Mouse (Mus musculus) midbrain, embryonic 13.5 days (tissue): ENCODE measurements around the gene Nolc1. TPM values are rescaled to one million over a fixed set of nuclear protein-coding genes. Genes with fewer than 3 reads are reported as not detected.

ENCODE experiments used
- ATAC-seq: fragments of 200-750 bp; cut with Nextera tagmentation; 2 replicates; pipeline ENCODE4 v1.8.0; 2017; ENCODE audit warnings: mild to moderate bottlenecking, moderate TSS enrichment, moderate library complexity
- H3K27ac ChIP-seq: fragments of 300-500 bp; sonication (generic); 2 replicates; pipeline ENCODE4 v1.5.1; 2015; ENCODE audit warnings: inconsistent platforms, mild to moderate bottlenecking, moderate library complexity
- H3K27me3 ChIP-seq: fragments of 300-500 bp; sonication (generic); 2 replicates; pipeline ENCODE4 v1.6.1; 2015; ENCODE audit warnings: mild to moderate bottlenecking, inconsistent platforms
- H3K36me3 ChIP-seq: fragments of 300-500 bp; sonication (generic); 2 replicates; pipeline ENCODE4 v1.6.1; 2015; ENCODE audit warnings: mild to moderate bottlenecking, inconsistent platforms
- H3K4me1 ChIP-seq: fragments of 300-500 bp; sonication (generic); replicated peaks from 2 replicates; pipeline ENCODE4 v1.6.1; 2015; ENCODE audit warnings: inconsistent platforms
- H3K4me2 ChIP-seq: fragments of 300-500 bp; sonication (generic); replicated peaks from 2 replicates; pipeline ENCODE4 v1.6.1; 2015; ENCODE audit warnings: moderate library complexity, mild to moderate bottlenecking, inconsistent platforms
- H3K4me3 ChIP-seq: fragments of 300-500 bp; sonication (generic); replicated peaks from 2 replicates; pipeline ENCODE4 v1.5.1; 2015; ENCODE audit warnings: mild to moderate bottlenecking, inconsistent platforms
- H3K9ac ChIP-seq: fragments of 300-500 bp; sonication (generic); replicated peaks from 2 replicates; pipeline ENCODE4 v1.6.1; 2015; ENCODE audit warnings: mild to moderate bottlenecking, inconsistent platforms
- H3K9me3 ChIP-seq: fragments of 300-500 bp; sonication (generic); 2 replicates; pipeline ENCODE4 v1.6.1; 2016; ENCODE audit warnings: mild to moderate bottlenecking, inconsistent platforms
- WGBS: fragments of 180-500 bp; shearing (Covaris S2); methylation state at CpG from one replicate; pipeline ENCODE4 v1.1.7; 2015; 5-methylcytosine and 5-hydroxymethylcytosine counted together
- polyA plus RNA-seq: library from polyadenylated mRNA; unstranded; fragments of >200 nt; fragmentation: Nextera tagmentation; extraction: Ambion mirVana; gene quantifications from 2 replicates; pipeline ENCODE4 v1.2.1, GENCODE M21; 2015

Nolc1 gene
- polyA plus RNA-seq, 1 experiment from 2014 or later: 82.9 TPM

- 13% methylated on average over 6 of the region's 6 CpGs for WGBS
- H3K36me3 ChIP-seq: peaks cover 44% of the 10 kb centered on the region
- H3K4me2 ChIP-seq: peak overlapping the region; percentile 100
- peak overlapping the region; percentile 97 for H3K4me3 ChIP-seq
- peaks cover 59% of the 10 kb centered on the region for H3K4me1 ChIP-seq
- H3K27me3 ChIP-seq: no peaks in the 10 kb centered on the region
- peak overlapping the region; percentile 98 for H3K27ac ChIP-seq
- peak overlapping the region; percentile 98 for H3K9ac ChIP-seq
- no peaks in the 10 kb centered on the region for H3K9me3 ChIP-seq
- no peak for ATAC-seq
Observed at GRCm38 (mm10) chr19:46037243-46037924, 38.3 kb upstream of the Nolc1 start.

GRCm38 (mm10) chr19:46037925-46038850 is 37.5 kb upstream of the Nolc1 start:
- no peaks in the 10 kb centered on the region for H3K27me3 ChIP-seq
- peak overlapping the region; percentile 98 for H3K9ac ChIP-seq
- H3K27ac ChIP-seq: peak overlapping the region; percentile 98
- WGBS: 8% methylated on average over 13 of the region's 13 CpGs
- H3K4me1 ChIP-seq: peaks cover 67% of the 10 kb centered on the region
- H3K4me2 ChIP-seq: peak overlapping the region; percentile 100
- no peaks in the 10 kb centered on the region for H3K9me3 ChIP-seq
- peak overlapping the region; percentile 97 for H3K4me3 ChIP-seq
- no peak for ATAC-seq
- H3K36me3 ChIP-seq: peaks cover 36% of the 10 kb centered on the region

GRCm38 (mm10) chr19:46038851-46039260 is 36.8 kb upstream of the Nolc1 start:
- H3K9ac ChIP-seq: peak overlapping the region; percentile 98
- H3K27me3 ChIP-seq: no peaks in the 10 kb centered on the region
- ATAC-seq: peak; percentile 22
- no peaks in the 10 kb centered on the region for H3K9me3 ChIP-seq
- H3K4me2 ChIP-seq: peak overlapping the region; percentile 100
- 1% methylated on average over 16 of the region's 17 CpGs for WGBS
- peaks cover 29% of the 10 kb centered on the region for H3K36me3 ChIP-seq
- H3K27ac ChIP-seq: peak overlapping the region; percentile 98
- H3K4me1 ChIP-seq: peaks cover 74% of the 10 kb centered on the region
- peak overlapping the region; percentile 97 for H3K4me3 ChIP-seq

GRCm38 (mm10) chr19:46039478-46039877 is 36.2 kb upstream of the Nolc1 start:
- Histone ChIP-seq H3K9me3 (no peaks in the 10 kb centered on the region), H3K36me3 (peaks cover 23% of the 10 kb centered on the region), H3K4me1 (peaks cover 78% of the 10 kb centered on the region), H3K4me2 (peak overlapping the region; percentile 100), H3K9ac (peak overlapping the region; percentile 98), H3K4me3 (peak overlapping the region; percentile 97), H3K27me3 (no peaks in the 10 kb centered on the region), H3K27ac (peak overlapping the region; percentile 98)
- ATAC-seq: peak; percentile 75
- WGBS: under 1% methylated on average over 26 of the region's 30 CpGs

GRCm38 (mm10) chr19:46040149-46040902 is 35.3 kb upstream of the Nolc1 start:
- Histone ChIP-seq H3K4me2 (peak overlapping the region; percentile 100), H3K27ac (peak overlapping the region; percentile 98)
- ATAC-seq: no peak

GRCm38 (mm10) chr19:46041299-46041932 is 34.2 kb upstream of the Nolc1 start:
- no peaks in the 10 kb centered on the region for H3K27me3 ChIP-seq
- H3K27ac ChIP-seq: peak overlapping the region; percentile 98
- H3K4me2 ChIP-seq: peak overlapping the region; percentile 100
- peaks cover 4% of the 10 kb centered on the region for H3K36me3 ChIP-seq
- 0 out of 2 replicates have a peak, but pooled peaks have one; percentile 0 for ATAC-seq
- peak overlapping the region; percentile 99 for H3K9ac ChIP-seq
- no peaks in the 10 kb centered on the region for H3K9me3 ChIP-seq
- H3K4me1 ChIP-seq: peaks cover 79% of the 10 kb centered on the region
- H3K4me3 ChIP-seq: peak overlapping the region; percentile 97
- WGBS: 13% methylated on average over 7 of the region's 7 CpGs

More at GRCm38 (mm10) chr19:46040149-46040902, 35.3 kb upstream of the Nolc1 start:
- Histone ChIP-seq H3K9ac (peak overlapping the region; percentile 98), H3K4me3 (peak overlapping the region; percentile 97), H3K4me1 (peaks cover 78% of the 10 kb centered on the region), H3K27me3 (no peaks in the 10 kb centered on the region), H3K36me3 (peaks cover 15% of the 10 kb centered on the region), H3K9me3 (no peaks in the 10 kb centered on the region)
- WGBS: 32% methylated on average over 14 of the region's 14 CpGs

- Histone ChIP-seq H3K4me1 (peaks cover 77% of the 10 kb centered on the region), H3K4me3 (peak overlapping the region; percentile 97), H3K9ac (peak overlapping the region; percentile 99), H3K9me3 (no peaks in the 10 kb centered on the region), H3K27ac (peak overlapping the region; percentile 98), H3K4me2 (peak overlapping the region; percentile 100), H3K36me3 (no peaks in the 10 kb centered on the region), H3K27me3 (no peaks in the 10 kb centered on the region)
- peak; percentile 63 for ATAC-seq
- WGBS: 0% methylated on average over 13 of the region's 14 CpGs
Observed at GRCm38 (mm10) chr19:46041933-46042475, 33.7 kb upstream of the Nolc1 start.

GRCm38 (mm10) chr19:46042476-46043011 is 33.1 kb upstream of the Nolc1 start:
- Histone ChIP-seq H3K27me3 (no peaks in the 10 kb centered on the region), H3K9me3 (no peaks in the 10 kb centered on the region), H3K4me1 (peaks cover 72% of the 10 kb centered on the region), H3K27ac (peak overlapping the region; percentile 98), H3K4me3 (peak overlapping the region; percentile 97), H3K9ac (peak overlapping the region; percentile 99), H3K4me2 (peak overlapping the region; percentile 100), H3K36me3 (no peaks in the 10 kb centered on the region)
- ATAC-seq: peak; percentile 53
- 2% methylated on average over 6 of the region's 6 CpGs for WGBS

GRCm38 (mm10) chr19:46043380-46043779 is 32.3 kb upstream of the Nolc1 start:
- Histone ChIP-seq H3K36me3 (no peaks in the 10 kb centered on the region), H3K27ac (peak overlapping the region; percentile 98), H3K9me3 (no peaks in the 10 kb centered on the region), H3K4me1 (peaks cover 64% of the 10 kb centered on the region), H3K4me2 (peak overlapping the region; percentile 100), H3K27me3 (no peaks in the 10 kb centered on the region), H3K4me3 (peak overlapping the region; percentile 97), H3K9ac (peak overlapping the region; percentile 99)
- ATAC-seq: no peak
- WGBS: 65% methylated on average over 7 of the region's 7 CpGs

- Histone ChIP-seq H3K4me1 (peaks cover 62% of the 10 kb centered on the region), H3K9ac (peak within 1 kb of the TSS; percentile 99), H3K9me3 (no peaks in the 10 kb centered on the region), H3K4me2 (peak within 1 kb of the TSS; percentile 100), H3K27ac (peak within 1 kb of the TSS; percentile 98), H3K4me3 (peak within 1 kb of the TSS; percentile 97), H3K36me3 (no peaks in the 10 kb centered on the region), H3K27me3 (no peaks in the 10 kb centered on the region)
- WGBS: under 1% methylated on average over 22 of the region's 34 CpGs
- ATAC-seq: no peak
Observed at GRCm38 (mm10) chr19:46044271-46044992, 31.2 kb upstream of the Nolc1 start, which contains the start of gene Pprc1. TSS of gene Pprc1 (plus strand) at chr19:46044886.
